Mouse (Mus musculus) lung, embryonic 16.5 days (tissue): ENCODE data around the gene Mast1. TPM values are rescaled to one million over a fixed set of nuclear protein-coding genes. Genes with fewer than 3 reads are reported as not detected.
A peak's percentile ranks its signal among the peaks of the same experiment; 100 is the strongest.

Experiments used
- ATAC-seq: fragments of 200-750 bp; cut with Nextera tagmentation; 2 replicates; pipeline ENCODE4 v1.8.0; 2017; ENCODE audit warnings: low read depth, mild to moderate bottlenecking, moderate library complexity
- H3K27ac ChIP-seq: fragments of 300-500 bp; sonication (generic); 2 replicates; pipeline ENCODE4 v1.5.1; 2014; ENCODE audit warnings: mild to moderate bottlenecking, control low read depth, low read length
- H3K27me3 ChIP-seq: fragments of 300-500 bp; sonication (generic); 2 replicates; pipeline ENCODE4 v1.6.1; 2014; ENCODE audit warnings: low read depth, low read length, mixed read lengths; ENCODE audit not compliant: control insufficient read depth, insufficient read depth
- H3K36me3 ChIP-seq: fragments of 300-500 bp; sonication (generic); 2 replicates; pipeline ENCODE4 v1.6.1; 2014; ENCODE audit warnings: low read length; ENCODE audit not compliant: control insufficient read depth, insufficient read depth
- H3K4me1 ChIP-seq: fragments of 300-500 bp; sonication (generic); replicated peaks from 2 replicates; pipeline ENCODE4 v1.6.1; 2014; ENCODE audit warnings: low read length, mixed read lengths; ENCODE audit not compliant: control insufficient read depth, insufficient read depth
- H3K4me2 ChIP-seq: fragments of 300-500 bp; sonication (generic); 2 replicates; pipeline ENCODE4 v1.6.1; 2014; ENCODE audit warnings: low read depth, low read length, control low read depth
- H3K4me3 ChIP-seq: fragments of 300-500 bp; sonication (generic); 2 replicates; pipeline ENCODE4 v1.5.1; 2014; ENCODE audit warnings: mild to moderate bottlenecking, low read length, control low read depth
- H3K9ac ChIP-seq: fragments of 300-500 bp; sonication (generic); 2 replicates; pipeline ENCODE4 v1.6.1; 2014; ENCODE audit warnings: low read length, control low read depth
- H3K9me3 ChIP-seq: fragments of 300-500 bp; sonication (generic); 2 replicates; pipeline ENCODE4 v1.6.1; 2016; ENCODE audit warnings: low read length; ENCODE audit not compliant: control insufficient read depth
- WGBS: fragments of 180-500 bp; shearing (Covaris S2); extraction: QIAGEN DNeasy Blood & Tissue Kit; methylation state at CpG from one replicate; pipeline ENCODE4 v1.1.7; 2014; 5-methylcytosine and 5-hydroxymethylcytosine counted together
- microRNA-seq: library from miRNA; unstranded; fragments of <30 nt; microRNA quantifications from one replicate; pipeline ENCODE4, GENCODE M21; 2016
- polyA plus RNA-seq: library from polyadenylated mRNA; unstranded; fragments of >200 nt; fragmentation: Nextera tagmentation; extraction: Ambion mirVana; gene quantifications from 2 replicates; pipeline ENCODE4 v1.2.1, GENCODE M21; 2015

Gene Mast1
- polyA plus RNA-seq, 1 experiment from 2014 or later, result 0.64 TPM

GRCm38 (mm10) chr8:84872309-84872965 lies 64.7 kb downstream of the Mast1 start:
- H3K36me3 ChIP-seq, result peaks cover 12% of the 10 kb centered on the region
- no peak overlapping the region for H3K27ac ChIP-seq
- H3K27me3 ChIP-seq, result no peaks in the 10 kb centered on the region
- no peaks in the 10 kb centered on the region for H3K9me3 ChIP-seq
- ATAC-seq, result peak; percentile 65
- 2% methylated on average over 48 of the region's 54 CpGs for WGBS
- peaks cover 11% of the 10 kb centered on the region for H3K4me1 ChIP-seq
- H3K4me3 ChIP-seq, result peak overlapping the region; percentile 57
- H3K4me2 ChIP-seq, result peak overlapping the region; percentile 99
- H3K9ac ChIP-seq, result peak overlapping the region; percentile 75

GRCm38 (mm10) chr8:84871376-84872308 lies 65.5 kb downstream of the Mast1 start, which contains the start of gene Syce2:
Gene Syce2, plus strand, starts transcription at chr8:84872111.
- peaks cover 18% of the 10 kb centered on the region for H3K36me3 ChIP-seq
- H3K4me3 ChIP-seq, result peak within 1 kb of the TSS; percentile 57
- 12% methylated on average over 41 of the region's 46 CpGs for WGBS
- peak within 1 kb of the TSS; percentile 75 for H3K9ac ChIP-seq
- peak; percentile 83 for ATAC-seq
- H3K4me1 ChIP-seq, result peaks cover 11% of the 10 kb centered on the region
- H3K9me3 ChIP-seq, result no peaks in the 10 kb centered on the region
- H3K27me3 ChIP-seq, result no peaks in the 10 kb centered on the region
- H3K4me2 ChIP-seq, result peak within 1 kb of the TSS; percentile 99
- H3K27ac ChIP-seq, result no peak within 1 kb of the TSS

Small RNAs within 50 kb of the gene (microRNA-seq; reads per million reads assigned to microRNA genes)
- gene Gm24197 (not detected), gene Mir7069 (2.8 reads per million, percentile 7 among the genes with 10 or more reads in this experiment)

Other genes with a start within 250 kb of the Mast1 start
- gene Nacc1, start 249.5 kb downstream of the Mast1 start, polyA plus RNA-seq, result 16.9 and 19.5 TPM in 2 replicates
- 11.4 and 12.5 TPM in 2 replicates for gene Lyl1, start 235.9 kb downstream of the Mast1 start, polyA plus RNA-seq
- 3.1 and 3.7 TPM in 2 replicates for gene G430095P16Rik, start 214.4 kb downstream of the Mast1 start, polyA plus RNA-seq
- gene Nfix, start 137.0 kb downstream of the Mast1 start, polyA plus RNA-seq, result 43.9 and 44.6 TPM in 2 replicates
- gene Dand5, start 114.5 kb downstream of the Mast1 start, polyA plus RNA-seq, result 6.3 and 6.5 TPM in 2 replicates
- 38.6 and 43.0 TPM in 2 replicates for gene Gadd45gip1, start 105.8 kb downstream of the Mast1 start, polyA plus RNA-seq
- 110 and 120 TPM in 2 replicates for gene Rad23a, start 96.7 kb downstream of the Mast1 start, polyA plus RNA-seq
- gene Calr, start 90.4 kb downstream of the Mast1 start, polyA plus RNA-seq, result 980 and 996 TPM in 2 replicates
- gene Farsa, start 80.4 kb downstream of the Mast1 start, polyA plus RNA-seq, result 90.1 and 93.3 TPM in 2 replicates
- gene Syce2, start 65.2 kb downstream of the Mast1 start, polyA plus RNA-seq, result 58.7 and 59.6 TPM in 2 replicates
- 36.7 and 37.3 TPM in 2 replicates for gene Gcdh, start 43.4 kb downstream of the Mast1 start, polyA plus RNA-seq
- 1.5 and 4.9 TPM in 2 replicates for gene Klf1, start 35.4 kb downstream of the Mast1 start, polyA plus RNA-seq
- 19.9 and 21.1 TPM in 2 replicates for gene Dnase2a, start 28.8 kb downstream of the Mast1 start, polyA plus RNA-seq
- gene Rtbdn, start 9.6 kb upstream of the Mast1 start, polyA plus RNA-seq, result 0.23 and 0.29 TPM in 2 replicates
- gene Gm49661, start 32.1 kb upstream of the Mast1 start, polyA plus RNA-seq, result not detected in 2 replicates
- gene Prdx2, start 32.2 kb upstream of the Mast1 start, polyA plus RNA-seq, result 644 and 691 TPM in 2 replicates
- gene Rnaseh2a, start 32.4 kb upstream of the Mast1 start, polyA plus RNA-seq, result 114 and 119 TPM in 2 replicates
- gene Junb, start 41.4 kb upstream of the Mast1 start, polyA plus RNA-seq, result 13.7 and 15.5 TPM in 2 replicates
- 24.2 and 27.2 TPM in 2 replicates for gene Hook2, start 53.2 kb upstream of the Mast1 start, polyA plus RNA-seq
- not detected in 2 replicates for gene Best2, start 77.2 kb upstream of the Mast1 start, polyA plus RNA-seq
- 121 and 122 TPM in 2 replicates for gene Asna1, start 87.9 kb upstream of the Mast1 start, polyA plus RNA-seq
- gene Trir, start 89.5 kb upstream of the Mast1 start, polyA plus RNA-seq, result 92.1 and 101 TPM in 2 replicates
- gene Tnpo2, start 99.6 kb upstream of the Mast1 start, polyA plus RNA-seq, result 27.7 and 29.5 TPM in 2 replicates
- 28.2 and 29.9 TPM in 2 replicates for gene Fbxw9, start 122.7 kb upstream of the Mast1 start, polyA plus RNA-seq
- gene Gm5741, start 130.6 kb upstream of the Mast1 start, polyA plus RNA-seq, result not detected in 2 replicates
- gene Dhps, start 134.4 kb upstream of the Mast1 start, polyA plus RNA-seq, result 51.9 and 53.9 TPM in 2 replicates
- gene Wdr83os, start 143.4 kb upstream of the Mast1 start, polyA plus RNA-seq, result 134 and 137 TPM in 2 replicates
- gene Wdr83, start 143.9 kb upstream of the Mast1 start, polyA plus RNA-seq, result 45.4 and 45.8 TPM in 2 replicates
- gene Man2b1, start 145.9 kb upstream of the Mast1 start, polyA plus RNA-seq, result 44.6 and 48.7 TPM in 2 replicates
- 3.4 and 3.7 TPM in 2 replicates for gene Zfp791, start 185.7 kb upstream of the Mast1 start, polyA plus RNA-seq
- gene Cks1brt, start 214.6 kb upstream of the Mast1 start, polyA plus RNA-seq, result not detected in 2 replicates